Mouse (Mus musculus) heart, embryonic 12.5 days (tissue): ENCODE results near the gene Nolc1. TPM values are rescaled to one million over a fixed set of nuclear protein-coding genes. Genes with fewer than 3 reads are reported as not detected.
A peak's percentile ranks its signal among the peaks of the same experiment; 100 is the strongest.
"Not testable (repeated sequence)": the region's sequence is repeated elsewhere in the genome, so short reads cannot be mapped to it uniquely, and the experiment has no call there.

Source experiments
- ATAC-seq: fragments of 200-750 bp; cut with Nextera tagmentation; 2 replicates; pipeline ENCODE4 v1.8.0; 2017; ENCODE audit warnings: moderate TSS enrichment, moderate library complexity; ENCODE audit not compliant: insufficient number of reproducible peaks, low FRiP score
- H3K27ac ChIP-seq: fragments of 300-500 bp; sonication (generic); 2 replicates; pipeline ENCODE4 v1.5.1; 2016; ENCODE audit warnings: mild to moderate bottlenecking, moderate library complexity; ENCODE audit not compliant: poor library complexity, severe bottlenecking
- H3K27me3 ChIP-seq: fragments of 300-500 bp; sonication (generic); replicated peaks from 2 replicates; pipeline ENCODE4 v1.6.1; 2016; ENCODE audit warnings: mild to moderate bottlenecking, moderate library complexity
- H3K36me3 ChIP-seq: fragments of 300-500 bp; sonication (generic); 2 replicates; pipeline ENCODE4 v1.6.1; 2016; ENCODE audit warnings: mild to moderate bottlenecking, moderate library complexity
- H3K4me1 ChIP-seq: fragments of 300-500 bp; sonication (generic); replicated peaks from 2 replicates; pipeline ENCODE4 v1.6.1; 2016; ENCODE audit warnings: mild to moderate bottlenecking
- H3K4me2 ChIP-seq: fragments of 300-500 bp; sonication (generic); 2 replicates; pipeline ENCODE4 v1.6.1; 2016; ENCODE audit warnings: mild to moderate bottlenecking, moderate library complexity
- H3K4me3 ChIP-seq: fragments of 300-500 bp; sonication (generic); 2 replicates; pipeline ENCODE4 v1.5.1; 2016; ENCODE audit warnings: mild to moderate bottlenecking
- H3K9ac ChIP-seq: fragments of 300-500 bp; sonication (generic); 2 replicates; pipeline ENCODE4 v1.6.1; 2016; ENCODE audit warnings: mild to moderate bottlenecking, moderate library complexity
- H3K9me3 ChIP-seq: fragments of 300-500 bp; sonication (generic); replicated peaks from 2 replicates; pipeline ENCODE4 v1.6.1; 2016; ENCODE audit warnings: mild to moderate bottlenecking, moderate library complexity
- WGBS: fragments of 180-500 bp; shearing (Covaris S2); methylation state at CpG from one replicate; pipeline ENCODE4 v1.1.7; 2016; 5-methylcytosine and 5-hydroxymethylcytosine counted together
- polyA plus RNA-seq: library from polyadenylated mRNA; unstranded; fragments of >200 nt; fragmentation: Nextera tagmentation; extraction: Ambion mirVana; gene quantifications from 2 replicates; pipeline ENCODE4 v1.2.1, GENCODE M21; 2016

Gene Nolc1
- polyA plus RNA-seq, 1 experiment from 2014 or later = 56.2 TPM

- no peak for ATAC-seq
- Histone ChIP-seq H3K9me3 (no peaks in the 10 kb centered on the region), H3K9ac (no peak overlapping the region), H3K36me3 (no peaks in the 10 kb centered on the region), H3K4me2 (no peak overlapping the region), H3K27ac (no peak overlapping the region), H3K27me3 (peaks cover 7% of the 10 kb centered on the region; the same call in 1 of the 2 replicates), H3K4me1 (no peaks in the 10 kb centered on the region), H3K4me3 (no peak overlapping the region)
Observed at GRCm38 (mm10) chr19:46124651-46125050, 49.0 kb downstream of the Nolc1 start.

GRCm38 (mm10) chr19:46126301-46126700, 50.6 kb downstream of the Nolc1 start:
- Histone ChIP-seq H3K4me2 (no peak overlapping the region), H3K4me3 (no peak overlapping the region)
- no peak for ATAC-seq

GRCm38 (mm10) chr19:46129737-46130136, 54.1 kb downstream of the Nolc1 start:
- not testable (repeated sequence) for H3K4me3 ChIP-seq, H3K9me3 ChIP-seq, H3K36me3 ChIP-seq, H3K4me2 ChIP-seq, ATAC-seq, H3K4me1 ChIP-seq, H3K9ac ChIP-seq, H3K27ac ChIP-seq
- 68% methylated on average over 6 of the region's 6 CpGs for WGBS
- peaks cover 54% of the 10 kb centered on the region for H3K27me3 ChIP-seq

More at GRCm38 (mm10) chr19:46126301-46126700, 50.6 kb downstream of the Nolc1 start:
- H3K9me3 ChIP-seq = no peaks in the 10 kb centered on the region
- 74% methylated on average over 4 of the region's 4 CpGs for WGBS
- H3K36me3 ChIP-seq = no peaks in the 10 kb centered on the region
- H3K9ac ChIP-seq = no peak overlapping the region
- H3K27me3 ChIP-seq = peaks cover 19% of the 10 kb centered on the region
- H3K27ac ChIP-seq = no peak overlapping the region
- no peaks in the 10 kb centered on the region for H3K4me1 ChIP-seq

GRCm38 (mm10) chr19:46131283-46131682, 55.6 kb downstream of the Nolc1 start:
- Histone ChIP-seq H3K27me3 (peaks cover 64% of the 10 kb centered on the region), H3K36me3 (no peaks in the 10 kb centered on the region), H3K4me3 (peak overlapping the region; percentile 39), H3K4me1 (peaks cover 17% of the 10 kb centered on the region), H3K9me3 (no peaks in the 10 kb centered on the region), H3K9ac (no peak overlapping the region), H3K4me2 (peak overlapping the region; percentile 70), H3K27ac (no peak overlapping the region)
- WGBS = 8% methylated on average over 6 of the region's 8 CpGs
- no peak for ATAC-seq

- H3K4me3 ChIP-seq = peak within 1 kb of the TSS; percentile 39
- H3K27me3 ChIP-seq = peaks cover 70% of the 10 kb centered on the region
- 4% methylated on average over 31 of the region's 31 CpGs for WGBS
- ATAC-seq = no peak
- no peak within 1 kb of the TSS for H3K27ac ChIP-seq
- peak within 1 kb of the TSS; percentile 70 for H3K4me2 ChIP-seq
- H3K9ac ChIP-seq = peak within 1 kb of the TSS; percentile 26; the same call in 1 of the 2 replicates
- H3K9me3 ChIP-seq = no peaks in the 10 kb centered on the region
- no peaks in the 10 kb centered on the region for H3K36me3 ChIP-seq
- peaks cover 23% of the 10 kb centered on the region for H3K4me1 ChIP-seq
Observed at GRCm38 (mm10) chr19:46131694-46132525, 56.2 kb downstream of the Nolc1 start, which contains the start of gene Elovl3. Gene Elovl3, plus strand, starts transcription at chr19:46131897.

- Histone ChIP-seq H3K27me3 (peaks cover 72% of the 10 kb centered on the region), H3K4me2 (0 out of 2 replicates have a peak overlapping the region, but pooled peaks have one; percentile 70), H3K4me3 (no peak overlapping the region), H3K9ac (no peak overlapping the region), H3K9me3 (no peaks in the 10 kb centered on the region), H3K27ac (no peak overlapping the region), H3K4me1 (peaks cover 27% of the 10 kb centered on the region), H3K36me3 (no peaks in the 10 kb centered on the region)
- 36% methylated on average over 6 of the region's 6 CpGs for WGBS
- no peak for ATAC-seq
Observed at GRCm38 (mm10) chr19:46132577-46132976, 56.9 kb downstream of the Nolc1 start.

Other genes with a start within 250 kb of the Nolc1 start
- gene Armh3, start 77.4 kb upstream of the Nolc1 start, polyA plus RNA-seq = 13.6 and 16.5 TPM in 2 replicates
- 6.6 and 7.3 TPM in 2 replicates for gene Hps6, start 72.4 kb upstream of the Nolc1 start, polyA plus RNA-seq
- gene Pprc1, start 31.0 kb upstream of the Nolc1 start, polyA plus RNA-seq = 30.6 and 37.9 TPM in 2 replicates
- gene Ldb1, start 30.6 kb upstream of the Nolc1 start, polyA plus RNA-seq = 84.2 and 85.0 TPM in 2 replicates
- gene Elovl3, start 56.0 kb downstream of the Nolc1 start, polyA plus RNA-seq = not detected in 2 replicates
- 1.0 and 2.2 TPM in 2 replicates for gene Pitx3, start 72.5 kb downstream of the Nolc1 start, polyA plus RNA-seq
- 53.5 and 54.1 TPM in 2 replicates for gene Gbf1, start 76.6 kb downstream of the Nolc1 start, polyA plus RNA-seq
- 7.2 and 7.6 TPM in 2 replicates for gene Nfkb2, start 228.5 kb downstream of the Nolc1 start, polyA plus RNA-seq